Comparison of ENCODE assay signal across 8 mouse cellular contexts in the genomic region with DNA sequence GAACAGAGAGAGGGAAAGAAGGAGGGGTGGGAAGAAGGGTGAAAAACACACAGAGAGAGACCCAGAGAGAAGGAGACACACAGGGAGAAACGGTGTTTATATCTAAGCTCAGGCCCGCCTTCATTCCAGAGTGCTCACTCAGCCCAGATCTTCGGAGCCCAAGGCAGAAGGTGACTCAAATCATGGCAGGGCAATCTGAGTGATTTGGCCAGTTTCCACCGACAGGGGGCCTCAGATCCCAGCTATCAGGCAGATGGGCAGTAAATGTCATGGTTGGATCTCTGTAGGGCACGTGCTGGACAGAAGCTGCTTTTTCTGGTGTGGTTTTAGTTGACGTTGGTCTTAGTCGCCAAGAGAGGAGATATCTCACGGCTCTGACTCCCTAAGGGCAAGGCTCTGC. TPM values are rescaled to one million over a fixed set of nuclear protein-coding genes. Genes with fewer than 3 reads are reported as not detected.
A peak's percentile ranks its signal among the peaks of the same experiment; 100 is the strongest.
DNase-seq lines count a peak whose midpoint lies in the region; ATAC-seq and TF ChIP-seq lines count a peak whose summit lies in the region.

No protein-coding gene starts in this region.

- peak overlapping the region; percentile 40 for H3K9ac ChIP-seq in embryonic facial prominence, embryonic 11.5 days (replicated peaks; ENCODE audit: low read length)
- no peak overlapping the region for H3K9ac ChIP-seq in midbrain, postnatal 0 days (replicated peaks; ENCODE audit: low read length, poor library complexity, severe bottlenecking)

- H3K27ac ChIP-seq in embryonic facial prominence, embryonic 11.5 days (replicated peaks; ENCODE audit: low read depth, low read length) = no peak overlapping the region
- H3K27ac ChIP-seq in midbrain, postnatal 0 days (ENCODE audit: low read depth, low read length) = no peak overlapping the region

- H3K4me3 ChIP-seq in embryonic facial prominence, embryonic 11.5 days (ENCODE audit: low read depth, low read length) = no peak overlapping the region
- peak overlapping the region; percentile 8 for H3K4me3 ChIP-seq in midbrain, postnatal 0 days (ENCODE audit: low read depth, low read length)

- ATAC-seq in embryonic facial prominence, embryonic 11.5 days (replicated peaks; ENCODE audit: insufficient number of reproducible peaks, low FRiP score, low TSS enrichment, low read depth) = peak; percentile 32; the same call in 1 of the 2 replicates
- ATAC-seq in midbrain, postnatal 0 days (ENCODE audit: low FRiP score) = peak; percentile 60

- no peaks in the 10 kb centered on the region for H3K4me1 ChIP-seq in embryonic facial prominence, embryonic 11.5 days (ENCODE audit: control insufficient read depth, insufficient read depth, low read length)
- no peaks in the 10 kb centered on the region for H3K4me1 ChIP-seq in midbrain, postnatal 0 days (ENCODE audit: insufficient read depth, low read length)

- peak overlapping the region; percentile 38 for H3K4me2 ChIP-seq in embryonic facial prominence, embryonic 11.5 days (ENCODE audit: low read depth, low read length)
- H3K4me2 ChIP-seq in midbrain, postnatal 0 days (ENCODE audit: low read depth, low read length, poor library complexity, severe bottlenecking) = peak overlapping the region; percentile 35

- no peaks in the 10 kb centered on the region for H3K36me3 ChIP-seq in embryonic facial prominence, embryonic 11.5 days (replicated peaks; ENCODE audit: control insufficient read depth, insufficient read depth, low read depth, low read length)
- H3K36me3 ChIP-seq in midbrain, postnatal 0 days (ENCODE audit: insufficient read depth, low read length) = no peaks in the 10 kb centered on the region

- H3K27me3 ChIP-seq in embryonic facial prominence, embryonic 11.5 days (ENCODE audit: control insufficient read depth, insufficient read depth, low read length) = no peaks in the 10 kb centered on the region
- H3K27me3 ChIP-seq in midbrain, postnatal 0 days (ENCODE audit: insufficient read depth, low read length) = no peaks in the 10 kb centered on the region

- peak; percentile 62 for DNase-seq in layer of hippocampus, adult 11-12 months (ENCODE audit: low spot score)
- DNase-seq in layer of hippocampus, adult 9-11 months = no peak
- DNase-seq in embryonic facial prominence, embryonic 11.5 days (ENCODE audit: low spot score) = peak; percentile 82
- peak; percentile 57 for DNase-seq in heart, adult 8-10 months (ENCODE audit: low spot score)
- peak; percentile 75 for DNase-seq in kidney, adult 18-20 months
- peak; percentile 65 for DNase-seq in liver
- DNase-seq in midbrain, postnatal 0 days (ENCODE audit: low spot score) = peak; percentile 73
- peak; percentile 52 to 78 for DNase-seq in spleen, postnatal 4 days (ENCODE audit: low spot score in 2 of 2)

- peak; percentile 72 for TF ChIP-seq CTCF in midbrain, postnatal 0 days (IDR thresholded peaks at IDR 0.05)

- WGBS in embryonic facial prominence, embryonic 11.5 days = under 1% methylated on average over 8 of the region's 8 CpGs
- 4% methylated on average over 8 of the region's 8 CpGs for WGBS in midbrain, postnatal 0 days

- H3K9me3 ChIP-seq in embryonic facial prominence, embryonic 11.5 days (replicated peaks; ENCODE audit: control insufficient read depth, low read length) = no peaks in the 10 kb centered on the region
- H3K9me3 ChIP-seq in midbrain, postnatal 0 days (ENCODE audit: low read length) = no peaks in the 10 kb centered on the region

RNA-seq across cellular contexts. Expression of gene Sept5, which starts 57.6 kb away (rescaled TPM):
- polyA plus RNA-seq in embryonic facial prominence, embryonic 11.5 days (2014; fragmentation: Nextera tagmentation; extraction: Ambion mirVana) = 33.7 and 39.9 TPM in 2 replicates
- 1 to 10 TPM; 2.2 to 4.1 (median 3.0) TPM for total RNA-seq in heart, adult 8-10 months (2022)
- 376 and 407 TPM in 2 replicates for total RNA-seq in midbrain, postnatal 0 days (2014; rRNA removed)
- polyA plus RNA-seq in midbrain, postnatal 0 days (2015; fragmentation: Nextera tagmentation; extraction: Ambion mirVana) = 247 and 258 TPM in 2 replicates

Comparison
In these comparisons a context has a peak if more than half of its experiments do, and no peak if none do; other contexts are left out.
1. RNA of gene Sept5, which starts 57.6 kb away (total RNA-seq): 376 to 407 TPM in midbrain, postnatal 0 days; 2.2 to 4.1 TPM in heart, adult 8-10 months; every median in the first group is over 10 times any median in the second.